Mouse (Mus musculus) right cerebral cortex, adult 18-20 months (tissue): Measurements from ENCODE around the gene Sap18.
"Not testable (repeated sequence)": the region's sequence is repeated elsewhere in the genome, so short reads cannot be mapped to it uniquely, and the experiment has no call there.

Experiments
- DNase-seq: peaks from one replicate; pipeline ENCODE4 v3.0.0; 2022; ENCODE audit warnings: mixed read lengths

Gene Sap18

GRCm38 (mm10) chr14:57827284-57827683 is 29.3 kb downstream of the Sap18 start:
- DNase-seq, result no peak

DNA sequence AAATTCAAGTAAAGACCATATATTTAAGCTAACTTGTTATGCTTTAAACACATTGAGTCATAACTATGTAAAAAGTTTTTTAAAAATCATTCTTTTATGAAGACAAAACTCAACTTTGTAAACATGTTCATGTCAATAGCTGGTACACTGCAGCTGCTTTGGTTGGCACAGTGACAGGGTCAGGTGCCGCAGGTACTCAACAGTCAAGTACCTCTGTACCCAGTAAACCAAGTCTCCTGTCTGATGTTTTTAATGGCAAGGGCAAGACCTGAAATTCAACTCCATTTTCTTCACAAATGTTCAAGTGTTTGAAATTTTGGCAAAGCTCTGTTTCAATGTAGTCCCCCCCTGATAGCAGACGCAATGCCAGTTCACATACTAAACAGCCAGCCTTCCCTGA is 35.5 kb downstream of the Sap18 start:
- no peak for DNase-seq

DNA sequence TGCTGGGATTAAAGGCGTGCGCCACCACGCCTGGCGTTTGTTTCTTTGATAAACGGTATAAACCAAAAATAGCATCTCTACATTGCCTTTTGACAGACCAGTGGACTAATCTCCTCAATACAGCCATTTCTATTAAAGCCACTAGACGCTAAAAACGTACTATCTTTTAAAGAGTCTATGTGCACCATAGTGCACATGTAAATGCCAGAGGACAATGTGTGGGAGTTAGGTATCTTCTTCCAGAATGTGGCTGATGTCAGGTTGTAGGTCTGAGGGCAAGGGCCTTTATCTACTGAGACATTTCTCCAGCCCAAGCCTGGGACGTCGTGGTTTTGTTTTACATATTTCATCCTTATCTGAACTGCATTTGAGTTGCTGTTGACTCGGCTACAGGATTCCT is 37.2 kb downstream of the Sap18 start:
- DNase-seq, result no peak

- DNase-seq, result no peak
Measured at GRCm38 (mm10) chr14:57844535-57844934, 46.6 kb downstream of the Sap18 start.

- DNase-seq, result not testable (repeated sequence)
Measured at GRCm38 (mm10) chr14:57848061-57848460, 50.1 kb downstream of the Sap18 start.

- DNase-seq, result no peak
Measured at GRCm38 (mm10) chr14:57848646-57849045, 50.7 kb downstream of the Sap18 start.

GRCm38 (mm10) chr14:57850330-57850729 is 52.4 kb downstream of the Sap18 start:
- DNase-seq, result no peak

- no peak for DNase-seq
Measured at GRCm38 (mm10) chr14:57852961-57853360, 55.0 kb downstream of the Sap18 start.

- not testable (repeated sequence) for DNase-seq
Measured at GRCm38 (mm10) chr14:57856037-57856436, 58.1 kb downstream of the Sap18 start.
